Mouse (Mus musculus) lung, postnatal 0 days (tissue): ENCODE measurements around the gene Rc3h1. TPM values are rescaled to one million over a fixed set of nuclear protein-coding genes. Genes with fewer than 3 reads are reported as not detected.

ENCODE experiments used
- ATAC-seq: fragments of 200-750 bp; cut with Nextera tagmentation; 2 replicates; pipeline ENCODE4 v1.8.0; 2017; ENCODE audit warnings: moderate library complexity
- DNase-seq: peaks from one replicate; pipeline ENCODE4 v3.0.0-alpha.2; 2016; ENCODE audit warnings: low spot score
- H3K27ac ChIP-seq: fragments of 300-500 bp; sonication (generic); 2 replicates; pipeline ENCODE4 v1.5.1; 2014; ENCODE audit warnings: antibody characterized with exemption, mild to moderate bottlenecking, low read length, mixed read lengths
- H3K27me3 ChIP-seq: fragments of 300-500 bp; sonication (generic); replicated peaks from 2 replicates; pipeline ENCODE4 v1.6.1; 2014; ENCODE audit warnings: low read length, mixed read lengths; ENCODE audit not compliant: insufficient read depth
- H3K36me3 ChIP-seq: fragments of 300-500 bp; sonication (generic); 2 replicates; pipeline ENCODE4 v1.6.1; 2014; ENCODE audit warnings: low read length, mixed read lengths; ENCODE audit not compliant: insufficient read depth
- H3K4me1 ChIP-seq: fragments of 300-500 bp; sonication (generic); 2 replicates; pipeline ENCODE4 v1.6.1; 2014; ENCODE audit warnings: antibody characterized with exemption, low read depth, low read length, mixed read lengths; ENCODE audit not compliant: insufficient read depth
- H3K4me2 ChIP-seq: fragments of 300-500 bp; sonication (generic); replicated peaks from 2 replicates; pipeline ENCODE4 v1.6.1; 2014; ENCODE audit warnings: low read depth, mild to moderate bottlenecking, low read length, moderate library complexity, mixed read lengths
- H3K4me3 ChIP-seq: fragments of 300-500 bp; sonication (generic); 2 replicates; pipeline ENCODE4 v1.5.1; 2014; ENCODE audit warnings: low read depth, low read length
- H3K9ac ChIP-seq: fragments of 300-500 bp; sonication (generic); replicated peaks from 2 replicates; pipeline ENCODE4 v1.6.1; 2014; ENCODE audit warnings: low read depth, mild to moderate bottlenecking
- H3K9me3 ChIP-seq: fragments of 300-500 bp; sonication (generic); 2 replicates; pipeline ENCODE4 v1.6.1; 2016; ENCODE audit warnings: low read length, mixed read lengths
- CTCF ChIP-seq: IDR thresholded peaks from 2 replicates; pipeline ENCODE4 v1.5.1; 2016; ENCODE audit warnings: antibody characterized with exemption, mild to moderate bottlenecking
- EP300 ChIP-seq: IDR thresholded peaks from 2 replicates; pipeline ENCODE4 v1.6.1; 2016; ENCODE audit warnings: antibody characterized with exemption, mild to moderate bottlenecking, control low read depth
- WGBS: fragments of 180-500 bp; shearing (Covaris S2); extraction: QIAGEN DNeasy Blood & Tissue Kit; methylation state at CpG from one replicate; pipeline ENCODE4 v1.1.7; 2014; 5-methylcytosine and 5-hydroxymethylcytosine counted together
- polyA plus RNA-seq: library from polyadenylated mRNA; unstranded; fragments of >200 nt; fragmentation: Nextera tagmentation; extraction: Ambion mirVana; gene quantifications from 2 replicates; pipeline ENCODE4 v1.2.1, GENCODE M21; 2015

Gene Rc3h1
- polyA plus RNA-seq, 1 experiment from 2014 or later: 6.9 TPM

- Histone ChIP-seq H3K4me3 (no peak overlapping the region), H3K9ac (no peak overlapping the region), H3K27ac (no peak overlapping the region), H3K9me3 (no peaks in the 10 kb centered on the region), H3K4me2 (no peak overlapping the region), H3K36me3 (no peaks in the 10 kb centered on the region), H3K27me3 (no peaks in the 10 kb centered on the region), H3K4me1 (no peaks in the 10 kb centered on the region; the same call in 1 of the 2 replicates)
- no peak for ATAC-seq
- no peak for DNase-seq
- TF ChIP-seq CTCF (no peak), EP300 (no peak)
- 76% methylated on average over 6 of the region's 6 CpGs for WGBS
These were observed 79.3 kb downstream of the Rc3h1 start for GRCm38 (mm10) chr1:160985477-160985876.

DNA sequence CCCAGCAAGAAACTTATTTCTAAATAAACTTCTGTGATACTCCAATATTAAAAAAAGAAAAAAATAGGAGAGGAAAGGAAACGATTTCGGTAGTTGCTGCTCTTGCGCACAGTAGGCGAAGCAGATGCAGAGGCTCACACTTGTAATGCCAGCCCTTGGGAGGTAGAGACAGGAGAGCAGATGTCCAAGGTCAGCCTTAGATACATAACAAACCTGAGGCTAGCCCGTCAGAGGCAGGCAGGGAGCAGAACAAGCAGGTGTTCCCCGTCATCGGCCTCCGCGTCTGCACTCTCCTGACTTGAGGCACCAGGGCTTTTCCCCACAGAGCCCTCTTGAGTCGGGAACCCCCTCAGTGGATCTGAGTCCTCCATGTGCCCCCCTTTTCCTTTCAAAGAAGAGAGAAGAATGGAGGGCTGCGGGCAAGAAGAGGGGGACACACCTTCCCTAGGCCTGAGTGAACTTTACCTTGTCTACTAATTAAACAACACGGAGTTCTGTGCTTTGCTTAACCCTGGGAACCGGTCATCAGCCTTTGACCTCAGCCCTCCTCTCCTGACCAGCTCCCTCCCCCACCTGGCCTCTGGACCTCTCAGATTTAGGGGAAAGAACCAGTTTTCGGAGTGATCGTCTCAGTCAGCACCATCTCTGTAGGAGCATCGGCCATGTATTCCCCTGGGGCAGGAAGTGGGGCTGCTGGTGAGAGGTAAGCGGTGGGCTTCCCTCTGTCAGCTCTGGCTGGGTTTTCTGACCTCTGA is 80.8 kb downstream of the Rc3h1 start:
- WGBS: 72% methylated on average over 17 of the region's 17 CpGs
- H3K36me3 ChIP-seq: no peaks in the 10 kb centered on the region
- no peak for DNase-seq
- no peaks in the 10 kb centered on the region; the same call in 1 of the 2 replicates for H3K4me1 ChIP-seq
- no peak overlapping the region for H3K4me2 ChIP-seq
- TF ChIP-seq EP300 (no peak), CTCF (no peak)
- H3K27me3 ChIP-seq: no peaks in the 10 kb centered on the region
- no peak overlapping the region for H3K4me3 ChIP-seq
- no peak overlapping the region for H3K27ac ChIP-seq
- H3K9me3 ChIP-seq: no peaks in the 10 kb centered on the region
- ATAC-seq: no peak
- no peak overlapping the region for H3K9ac ChIP-seq

DNA sequence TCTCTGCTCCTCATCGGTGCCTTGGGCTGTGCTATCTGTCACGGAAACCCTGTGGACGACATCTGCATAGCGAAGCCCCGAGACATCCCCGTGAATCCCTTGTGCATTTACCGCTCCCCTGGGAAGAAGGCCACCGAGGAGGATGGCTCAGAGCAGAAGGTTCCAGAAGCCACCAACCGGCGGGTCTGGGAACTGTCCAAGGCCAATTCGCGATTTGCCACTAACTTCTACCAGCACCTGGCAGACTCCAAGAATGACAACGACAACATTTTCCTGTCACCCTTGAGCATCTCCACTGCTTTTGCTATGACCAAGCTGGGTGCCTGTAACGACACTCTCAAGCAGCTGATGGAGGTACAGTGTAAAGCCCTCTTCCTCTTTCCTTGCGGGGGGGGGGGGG is 83.2 kb downstream of the Rc3h1 start:
- no peak overlapping the region for H3K27ac ChIP-seq
- WGBS: 78% methylated on average over 14 of the region's 15 CpGs
- DNase-seq: no peak

GRCm38 (mm10) chr1:160993851-160994250 is 87.6 kb downstream of the Rc3h1 start:
- Histone ChIP-seq H3K36me3 (no peaks in the 10 kb centered on the region), H3K27ac (no peak overlapping the region), H3K4me3 (no peak overlapping the region), H3K9me3 (no peaks in the 10 kb centered on the region), H3K9ac (no peak overlapping the region), H3K4me2 (no peak overlapping the region), H3K27me3 (no peaks in the 10 kb centered on the region), H3K4me1 (no peaks in the 10 kb centered on the region)
- no peak for DNase-seq
- WGBS: 73% methylated on average over 6 of the region's 6 CpGs
- no peak for TF ChIP-seq EP300
- TF ChIP-seq CTCF: no peak
- ATAC-seq: no peak

More for the DNA sequence above, 83.2 kb downstream of the Rc3h1 start:
- Histone ChIP-seq H3K9ac (no peak overlapping the region), H3K4me1 (no peaks in the 10 kb centered on the region), H3K27me3 (no peaks in the 10 kb centered on the region), H3K9me3 (no peaks in the 10 kb centered on the region), H3K4me2 (no peak overlapping the region), H3K36me3 (no peaks in the 10 kb centered on the region), H3K4me3 (no peak overlapping the region)
- TF ChIP-seq CTCF: no peak
- no peak for TF ChIP-seq EP300
- ATAC-seq: no peak

- Histone ChIP-seq H3K36me3 (no peaks in the 10 kb centered on the region), H3K4me2 (no peak overlapping the region), H3K4me3 (no peak overlapping the region), H3K27ac (no peak overlapping the region), H3K27me3 (no peaks in the 10 kb centered on the region), H3K9ac (no peak overlapping the region), H3K4me1 (no peaks in the 10 kb centered on the region), H3K9me3 (no peaks in the 10 kb centered on the region)
- DNase-seq (no peak), ATAC-seq (no peak)
- 0 out of 2 replicates have a peak, but pooled peaks have one; percentile 5 for TF ChIP-seq CTCF
- TF ChIP-seq EP300: no peak
- WGBS: 70% methylated on average over 4 of the region's 4 CpGs
These were observed 98.7 kb downstream of the Rc3h1 start for GRCm38 (mm10) chr1:161004942-161005341.

- TF ChIP-seq CTCF (no peak), EP300 (no peak)
- 52% methylated on average over 3 of the region's 3 CpGs for WGBS
- no peak for ATAC-seq
- H3K27ac ChIP-seq: no peak overlapping the region
- no peaks in the 10 kb centered on the region for H3K9me3 ChIP-seq
- H3K9ac ChIP-seq: no peak overlapping the region
- H3K27me3 ChIP-seq: no peaks in the 10 kb centered on the region
- no peak overlapping the region for H3K4me3 ChIP-seq
- no peak for DNase-seq
- 0 out of 2 replicates have a peak, but pooled peaks cover 5% of the 10 kb centered on the region for H3K36me3 ChIP-seq
- no peak overlapping the region for H3K4me2 ChIP-seq
- H3K4me1 ChIP-seq: no peaks in the 10 kb centered on the region
These were observed 99.3 kb downstream of the Rc3h1 start for GRCm38 (mm10) chr1:161005526-161005925.
